12 mouse cellular contexts compared by ENCODE assay signal in the genomic region with DNA sequence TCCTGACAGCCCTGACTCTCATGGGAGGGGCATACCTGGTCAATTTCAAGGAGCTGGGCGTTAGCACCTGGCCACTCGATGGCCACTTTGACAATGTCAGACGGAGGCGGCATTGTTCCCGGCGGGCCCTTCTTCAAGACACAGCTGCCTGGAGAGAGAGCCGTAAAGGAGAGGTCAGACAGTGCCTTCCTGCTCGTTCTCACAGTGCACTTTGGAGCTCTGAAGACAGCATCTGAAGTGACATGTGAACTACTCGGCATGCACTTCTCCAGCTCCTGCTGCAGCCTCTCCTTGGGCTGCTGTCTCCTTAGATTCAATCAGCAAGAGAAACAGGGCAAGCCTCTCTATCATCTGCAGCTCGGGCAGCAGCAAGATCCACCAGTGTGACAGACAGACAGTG. TPM values are rescaled to one million over a fixed set of nuclear protein-coding genes. Genes with fewer than 3 reads are reported as not detected.
DNase-seq lines count a peak whose midpoint lies in the region; ATAC-seq lines count a peak whose summit lies in the region.
"Had no signal": no experiment of that assay in that cellular context is flagged by ENCODE, and none has a peak within 500 bp of the region (broad histone marks: within the 10 kb centered on the region; RNA-seq: fewer than 3 reads in every experiment).

No protein-coding gene starts in this region.

- peak overlapping the region; percentile 34 for H3K27ac ChIP-seq in lung, embryonic 16.5 days (ENCODE audit: low read length)
- peak overlapping the region; percentile 88 for H3K27ac ChIP-seq in forebrain, embryonic 15.5 days (replicated peaks)
- peak overlapping the region; percentile 94; the same call in 1 of the 2 replicates for H3K27ac ChIP-seq in macrophage
- H3K27ac ChIP-seq: heart, embryonic 13.5 days; liver, embryonic 14.5 days had no signal

- 44% methylated on average over 10 of the region's 10 CpGs for WGBS in lung, embryonic 16.5 days
- WGBS in forebrain, embryonic 15.5 days, result 57% methylated on average over 10 of the region's 10 CpGs
- 94% methylated on average over 10 of the region's 10 CpGs for WGBS in macrophage (ENCODE audit: missing documents)

- H3K4me3 ChIP-seq in lung, embryonic 16.5 days (ENCODE audit: low read length), result no peak overlapping the region
- no peak overlapping the region for H3K4me3 ChIP-seq in forebrain, embryonic 15.5 days
- H3K4me3 ChIP-seq in macrophage (ENCODE audit: inconsistent target), result no peak overlapping the region
- H3K4me3 ChIP-seq: erythroblast, embryonic 14.5 days; heart, embryonic 13.5 days; myocyte had no signal

- H3K4me2 ChIP-seq in lung, embryonic 16.5 days (ENCODE audit: low read depth, low read length), result no peak overlapping the region
- H3K4me2 ChIP-seq in forebrain, embryonic 15.5 days (replicated peaks), result no peak overlapping the region
- H3K4me2 ChIP-seq: heart, embryonic 13.5 days had no signal

- no peak overlapping the region; the same call in 1 of the 2 replicates for H3K9ac ChIP-seq in lung, embryonic 16.5 days (ENCODE audit: low read length)
- H3K9ac ChIP-seq in forebrain, embryonic 15.5 days (replicated peaks), result peak overlapping the region; percentile 25; the same call in 1 of the 2 replicates
- H3K9ac ChIP-seq: liver, embryonic 14.5 days had no signal

- ATAC-seq in lung, embryonic 16.5 days (ENCODE audit: low read depth), result no peak
- no peak for ATAC-seq in forebrain, embryonic 15.5 days (replicated peaks)

- H3K9me3 ChIP-seq in lung, embryonic 16.5 days (ENCODE audit: control insufficient read depth, low read length), result no peaks in the 10 kb centered on the region
- H3K9me3 ChIP-seq in forebrain, embryonic 15.5 days, result no peaks in the 10 kb centered on the region
- H3K9me3 ChIP-seq: heart, embryonic 13.5 days had no signal

- DNase-seq in lung, postnatal 36 days, result no peak
- peak; percentile 64 for DNase-seq in retina, embryonic 14.5 days (ENCODE audit: low spot score)
- DNase-seq in layer of hippocampus, postnatal 25 days (ENCODE audit: extremely low spot score in 1 of 2, low spot score in 1 of 2), result no peak
- DNase-seq in right cerebral cortex, adult 2 months (ENCODE audit: low spot score in 2 of 2), result no peak
- DNase-seq in frontal cortex, postnatal 10 days (ENCODE audit: low spot score in 2 of 2), result no peak

- peaks cover 44% of the 10 kb centered on the region for H3K4me1 ChIP-seq in lung, embryonic 16.5 days (replicated peaks; ENCODE audit: control insufficient read depth, insufficient read depth, low read length)
- H3K4me1 ChIP-seq in forebrain, embryonic 15.5 days, result peaks cover 50% of the 10 kb centered on the region

- H3K36me3 ChIP-seq in lung, embryonic 16.5 days (ENCODE audit: control insufficient read depth, insufficient read depth, low read length), result peaks cover 32% of the 10 kb centered on the region
- peaks cover 31% of the 10 kb centered on the region for H3K36me3 ChIP-seq in forebrain, embryonic 15.5 days
- H3K36me3 ChIP-seq in macrophage (ENCODE audit: inconsistent target), result peaks cover 51% of the 10 kb centered on the region

- H3K79me2 ChIP-seq in macrophage (ENCODE audit: inconsistent target), result peaks cover 25% of the 10 kb centered on the region

- no peaks in the 10 kb centered on the region for H3K27me3 ChIP-seq in lung, embryonic 16.5 days (ENCODE audit: control insufficient read depth, insufficient read depth, low read depth, low read length)
- H3K27me3 ChIP-seq in forebrain, embryonic 15.5 days, result no peaks in the 10 kb centered on the region
- H3K27me3 ChIP-seq: heart, embryonic 13.5 days had no signal

RNA-seq across cellular contexts. Expression of gene Elmo2, which starts 10.1 kb away (rescaled TPM):
- 76.6 and 82.8 TPM in 2 replicates for polyA plus RNA-seq in lung, embryonic 16.5 days (2015; fragmentation: Nextera tagmentation; extraction: Ambion mirVana)
- polyA plus RNA-seq in forebrain, embryonic 15.5 days (2015; fragmentation: Nextera tagmentation; extraction: Ambion mirVana), result 99.6 and 101 TPM in 2 replicates
- total RNA-seq in macrophage (2018; cell fraction: chromatin; rRNA removed), result 100 to 1,000 TPM in 1 of 26 experiments, 10 to 100 TPM in 22, 1 to 10 TPM in 3; 7.7 to 100 (median 40.4) TPM
- 10 to 100 TPM; 15.4 to 40.7 (median 27.7) TPM for total RNA-seq in macrophage (2018; cell fraction: cytosol; rRNA removed)
- total RNA-seq in macrophage (2018; cell fraction: nucleus; rRNA removed), result 10 to 100 TPM; 11.9 to 74.8 (median 32.5) TPM
- 29.3 to 43.5 TPM (median 39.1 TPM) in 3 replicates for polyA plus RNA-seq in macrophage (2018)
- 100 to 1,000 TPM; 191 to 202 TPM for total RNA-seq in layer of hippocampus, postnatal 25 days (2021)

RNA-seq across cellular contexts. Expression of gene Slc35c2, which starts 28.5 kb away (rescaled TPM):
- 47.9 and 48.0 TPM in 2 replicates for polyA plus RNA-seq in lung, embryonic 16.5 days (2015; fragmentation: Nextera tagmentation; extraction: Ambion mirVana)
- 61.4 and 68.7 TPM in 2 replicates for polyA plus RNA-seq in forebrain, embryonic 15.5 days (2015; fragmentation: Nextera tagmentation; extraction: Ambion mirVana)
- 10 to 100 TPM in 15 of 26 experiments, 1 to 10 TPM in 11; 2.0 to 34.1 (median 12.3) TPM for total RNA-seq in macrophage (2018; cell fraction: chromatin; rRNA removed)
- 10 to 100 TPM; 28.8 to 52.4 (median 40.9) TPM for total RNA-seq in macrophage (2018; cell fraction: cytosol; rRNA removed)
- 10 to 100 TPM in 24 of 26 experiments, 1 to 10 TPM in 2; 4.9 to 57.3 (median 27.0) TPM for total RNA-seq in macrophage (2018; cell fraction: nucleus; rRNA removed)
- 29.3 to 58.1 TPM (median 53.2 TPM) in 3 replicates for polyA plus RNA-seq in macrophage (2018)
- total RNA-seq in layer of hippocampus, postnatal 25 days (2021), result 10 to 100 TPM; 93.2 to 96.7 TPM

RNA-seq across cellular contexts. Expression of gene Zfp663, which starts 52.3 kb away (rescaled TPM):
- 1.1 and 1.9 TPM in 2 replicates for polyA plus RNA-seq in lung, embryonic 16.5 days (2015; fragmentation: Nextera tagmentation; extraction: Ambion mirVana)
- 6.5 and 7.6 TPM in 2 replicates for polyA plus RNA-seq in forebrain, embryonic 15.5 days (2015; fragmentation: Nextera tagmentation; extraction: Ambion mirVana)
- total RNA-seq in macrophage (2018; cell fraction: chromatin; rRNA removed), result not detected
- not detected for total RNA-seq in macrophage (2018; cell fraction: cytosol; rRNA removed)
- not detected for total RNA-seq in macrophage (2018; cell fraction: nucleus; rRNA removed)
- not detected in 3 replicates for polyA plus RNA-seq in macrophage (2018)
- total RNA-seq in layer of hippocampus, postnatal 25 days (2021), result under 1 TPM; 0.39 to 0.40 TPM
- polyA plus RNA-seq: erythroblast, embryonic 14.5 days; myocyte had no signal

Comparison
In these comparisons a context has a peak if more than half of its experiments do, and no peak if none do; other contexts are left out.
1. H3K27ac ChIP-seq: peak in every context shown above with its lines; median percentile 94 in macrophage; 88 in forebrain, embryonic 15.5 days; 34 in lung, embryonic 16.5 days.